Mouse (Mus musculus): Measurements from ENCODE around the gene Auts2.

- TF ChIP-seq ZNF384 (IDR thresholded peaks at IDR 0.05; ENCODE audit: low read depth, low read length): no peak
- TF ChIP-seq MAFK (IDR thresholded peaks at IDR 0.05; ENCODE audit: insufficient read depth, low read depth, low read length): no peak
- TF ChIP-seq CHD2 (IDR thresholded peaks at IDR 0.05; ENCODE audit: low read depth, low read length): no peak
- TF ChIP-seq HCFC1 (IDR thresholded peaks at IDR 0.05; ENCODE audit: borderline replicate concordance, insufficient read depth, low read length): no peak
These were observed 561.7 kb downstream of the Auts2 start for GRCm38 (mm10) chr5:131981451-131981850.
